Mouse (Mus musculus) intestine, embryonic 15.5 days (tissue): Measurements from ENCODE around the gene Nyap2. TPM values are rescaled to one million over a fixed set of nuclear protein-coding genes. Genes with fewer than 3 reads are reported as not detected.
A peak's percentile ranks its signal among the peaks of the same experiment; 100 is the strongest.
"Not testable (repeated sequence)": the region's sequence is repeated elsewhere in the genome, so short reads cannot be mapped to it uniquely, and the experiment has no call there.

Experiments used
- ATAC-seq: fragments of 200-750 bp; cut with Nextera tagmentation; 2 replicates; pipeline ENCODE4 v1.8.0; 2017; ENCODE audit warnings: moderate TSS enrichment, moderate library complexity
- H3K27ac ChIP-seq: fragments of 300-500 bp; sonication (generic); 2 replicates; pipeline ENCODE4 v1.5.1; 2015; ENCODE audit warnings: mild to moderate bottlenecking, inconsistent platforms
- H3K27me3 ChIP-seq: fragments of 300-500 bp; sonication (generic); replicated peaks from 2 replicates; pipeline ENCODE4 v1.6.1; 2015; ENCODE audit warnings: inconsistent platforms
- H3K36me3 ChIP-seq: fragments of 300-500 bp; sonication (generic); 2 replicates; pipeline ENCODE4 v1.6.1; 2015; ENCODE audit warnings: inconsistent platforms
- H3K4me1 ChIP-seq: fragments of 300-500 bp; sonication (generic); replicated peaks from 2 replicates; pipeline ENCODE4 v1.6.1; 2015; ENCODE audit warnings: inconsistent platforms
- H3K4me2 ChIP-seq: fragments of 300-500 bp; sonication (generic); replicated peaks from 2 replicates; pipeline ENCODE4 v1.6.1; 2015; ENCODE audit warnings: mild to moderate bottlenecking, inconsistent platforms
- H3K4me3 ChIP-seq: fragments of 300-500 bp; sonication (generic); replicated peaks from 2 replicates; pipeline ENCODE4 v1.5.1; 2015; ENCODE audit warnings: inconsistent platforms
- H3K9ac ChIP-seq: fragments of 300-500 bp; sonication (generic); 2 replicates; pipeline ENCODE4 v1.6.1; 2015; ENCODE audit warnings: inconsistent platforms
- H3K9me3 ChIP-seq: fragments of 300-500 bp; sonication (generic); 2 replicates; pipeline ENCODE4 v1.6.1; 2016; ENCODE audit warnings: inconsistent platforms
- WGBS: fragments of 180-500 bp; shearing (Covaris S2); methylation state at CpG from one replicate; pipeline ENCODE4 v1.1.7; 2015; 5-methylcytosine and 5-hydroxymethylcytosine counted together
- polyA plus RNA-seq: library from polyadenylated mRNA; unstranded; fragments of >200 nt; fragmentation: Nextera tagmentation; extraction: Ambion mirVana; gene quantifications from 2 replicates; pipeline ENCODE4 v1.2.1, GENCODE M21; 2015

Gene Nyap2
- polyA plus RNA-seq, 1 experiment from 2014 or later = 0.40 TPM

GRCm38 (mm10) chr1:81219790-81220189 is 143.0 kb downstream of the Nyap2 start:
- 74% methylated on average over 1 of the region's 1 CpGs for WGBS

GRCm38 (mm10) chr1:81231759-81232406 is 155.1 kb downstream of the Nyap2 start:
- no peaks in the 10 kb centered on the region for H3K4me1 ChIP-seq
- no peak overlapping the region for H3K27ac ChIP-seq
- no peak overlapping the region for H3K4me2 ChIP-seq
- H3K4me3 ChIP-seq = no peak overlapping the region
- no peak for ATAC-seq
- H3K36me3 ChIP-seq = no peaks in the 10 kb centered on the region
- no peaks in the 10 kb centered on the region for H3K9me3 ChIP-seq
- H3K9ac ChIP-seq = no peak overlapping the region
- 73% methylated on average over 2 of the region's 2 CpGs for WGBS
- H3K27me3 ChIP-seq = no peaks in the 10 kb centered on the region

More at GRCm38 (mm10) chr1:81219790-81220189, 143.0 kb downstream of the Nyap2 start:
- no peaks in the 10 kb centered on the region for H3K36me3 ChIP-seq
- no peaks in the 10 kb centered on the region for H3K27me3 ChIP-seq
- H3K27ac ChIP-seq = no peak overlapping the region
- no peaks in the 10 kb centered on the region for H3K9me3 ChIP-seq
- H3K9ac ChIP-seq = no peak overlapping the region
- H3K4me3 ChIP-seq = no peak overlapping the region
- H3K4me2 ChIP-seq = no peak overlapping the region
- H3K4me1 ChIP-seq = no peaks in the 10 kb centered on the region
- no peak for ATAC-seq

GRCm38 (mm10) chr1:81232407-81232789 is 155.6 kb downstream of the Nyap2 start:
- not testable (repeated sequence) for H3K9me3 ChIP-seq, H3K9ac ChIP-seq, H3K36me3 ChIP-seq, H3K27me3 ChIP-seq, H3K27ac ChIP-seq, ATAC-seq, H3K4me1 ChIP-seq, H3K4me2 ChIP-seq, H3K4me3 ChIP-seq
- WGBS = 85% methylated on average over 5 of the region's 5 CpGs

GRCm38 (mm10) chr1:81248447-81249205 is 171.9 kb downstream of the Nyap2 start:
- Histone ChIP-seq H3K4me3 (no peak overlapping the region), H3K9me3 (no peaks in the 10 kb centered on the region), H3K4me1 (no peaks in the 10 kb centered on the region), H3K9ac (no peak overlapping the region), H3K27ac (no peak overlapping the region), H3K36me3 (no peaks in the 10 kb centered on the region), H3K27me3 (no peaks in the 10 kb centered on the region), H3K4me2 (no peak overlapping the region)
- 76% methylated on average over 3 of the region's 3 CpGs for WGBS
- ATAC-seq = no peak

GRCm38 (mm10) chr1:81250068-81250467 is 173.3 kb downstream of the Nyap2 start:
- no peak overlapping the region for H3K27ac ChIP-seq
- no peak for ATAC-seq
- H3K27me3 ChIP-seq = no peaks in the 10 kb centered on the region
- no peak overlapping the region for H3K4me2 ChIP-seq
- no peaks in the 10 kb centered on the region for H3K9me3 ChIP-seq
- no peaks in the 10 kb centered on the region for H3K36me3 ChIP-seq
- no peaks in the 10 kb centered on the region for H3K4me1 ChIP-seq
- H3K9ac ChIP-seq = no peak overlapping the region
- no peak overlapping the region for H3K4me3 ChIP-seq
- 92% methylated on average over 11 of the region's 11 CpGs for WGBS

GRCm38 (mm10) chr1:81266441-81266840 is 189.7 kb downstream of the Nyap2 start:
- Histone ChIP-seq H3K27ac (no peak overlapping the region), H3K36me3 (no peaks in the 10 kb centered on the region), H3K9me3 (no peaks in the 10 kb centered on the region), H3K4me2 (no peak overlapping the region), H3K9ac (no peak overlapping the region), H3K27me3 (no peaks in the 10 kb centered on the region), H3K4me3 (no peak overlapping the region), H3K4me1 (no peaks in the 10 kb centered on the region)
- 73% methylated on average over 3 of the region's 3 CpGs for WGBS
- ATAC-seq = no peak

GRCm38 (mm10) chr1:81280978-81281377 is 204.2 kb downstream of the Nyap2 start:
- Histone ChIP-seq H3K9ac (no peak overlapping the region), H3K27ac (no peak overlapping the region), H3K4me1 (no peaks in the 10 kb centered on the region), H3K36me3 (no peaks in the 10 kb centered on the region), H3K4me3 (no peak overlapping the region), H3K4me2 (no peak overlapping the region), H3K27me3 (no peaks in the 10 kb centered on the region), H3K9me3 (no peaks in the 10 kb centered on the region)
- no peak for ATAC-seq
- WGBS = 52% methylated on average over 9 of the region's 9 CpGs

GRCm38 (mm10) chr1:81285633-81286032 is 208.9 kb downstream of the Nyap2 start:
- Histone ChIP-seq H3K9ac (no peak overlapping the region), H3K4me1 (no peaks in the 10 kb centered on the region), H3K27ac (no peak overlapping the region), H3K27me3 (no peaks in the 10 kb centered on the region), H3K4me2 (no peak overlapping the region), H3K36me3 (no peaks in the 10 kb centered on the region), H3K4me3 (no peak overlapping the region), H3K9me3 (no peaks in the 10 kb centered on the region)
- 59% methylated on average over 3 of the region's 3 CpGs for WGBS
- no peak for ATAC-seq

GRCm38 (mm10) chr1:81287088-81287487 is 210.3 kb downstream of the Nyap2 start:
- no peak overlapping the region for H3K27ac ChIP-seq
- H3K27me3 ChIP-seq = no peaks in the 10 kb centered on the region
- H3K4me1 ChIP-seq = no peaks in the 10 kb centered on the region
- no peaks in the 10 kb centered on the region for H3K36me3 ChIP-seq
- H3K4me2 ChIP-seq = no peak overlapping the region
- no peak overlapping the region for H3K4me3 ChIP-seq
- H3K9me3 ChIP-seq = no peaks in the 10 kb centered on the region
- ATAC-seq = 0 out of 2 replicates have a peak, but pooled peaks have one; percentile 53
- H3K9ac ChIP-seq = no peak overlapping the region

- H3K4me3 ChIP-seq = no peak overlapping the region
- H3K27ac ChIP-seq = no peak overlapping the region
- no peaks in the 10 kb centered on the region for H3K27me3 ChIP-seq
- no peak for ATAC-seq
- WGBS = 47% methylated on average over 4 of the region's 4 CpGs
- H3K9ac ChIP-seq = no peak overlapping the region
- no peaks in the 10 kb centered on the region for H3K36me3 ChIP-seq
- no peaks in the 10 kb centered on the region for H3K4me1 ChIP-seq
- no peak overlapping the region for H3K4me2 ChIP-seq
- H3K9me3 ChIP-seq = no peaks in the 10 kb centered on the region
Measured at GRCm38 (mm10) chr1:81300735-81301134, 224.0 kb downstream of the Nyap2 start.

- H3K27ac ChIP-seq = no peak overlapping the region
- ATAC-seq = no peak
- H3K36me3 ChIP-seq = no peaks in the 10 kb centered on the region
- H3K4me3 ChIP-seq = no peak overlapping the region
- no peaks in the 10 kb centered on the region for H3K4me1 ChIP-seq
- H3K9ac ChIP-seq = no peak overlapping the region
- H3K27me3 ChIP-seq = no peaks in the 10 kb centered on the region
- H3K9me3 ChIP-seq = no peaks in the 10 kb centered on the region
- WGBS = 6% methylated on average over 2 of the region's 2 CpGs
- H3K4me2 ChIP-seq = no peak overlapping the region
Measured at GRCm38 (mm10) chr1:81301661-81302060, 224.9 kb downstream of the Nyap2 start.

- no peak overlapping the region for H3K4me2 ChIP-seq
- WGBS = 62% methylated on average over 3 of the region's 3 CpGs
- ATAC-seq = no peak
- H3K27ac ChIP-seq = no peak overlapping the region
- H3K27me3 ChIP-seq = no peaks in the 10 kb centered on the region
- H3K4me3 ChIP-seq = no peak overlapping the region
- no peaks in the 10 kb centered on the region for H3K36me3 ChIP-seq
- no peaks in the 10 kb centered on the region for H3K9me3 ChIP-seq
- no peaks in the 10 kb centered on the region for H3K4me1 ChIP-seq
- no peak overlapping the region for H3K9ac ChIP-seq
Measured at GRCm38 (mm10) chr1:81303389-81303788, 226.6 kb downstream of the Nyap2 start.

- Histone ChIP-seq H3K36me3 (no peaks in the 10 kb centered on the region), H3K27ac (no peak overlapping the region), H3K27me3 (no peaks in the 10 kb centered on the region), H3K4me2 (no peak overlapping the region), H3K4me3 (no peak overlapping the region), H3K9me3 (no peaks in the 10 kb centered on the region), H3K9ac (no peak overlapping the region), H3K4me1 (no peaks in the 10 kb centered on the region)
- ATAC-seq = no peak
Measured at GRCm38 (mm10) chr1:81307407-81307806, 230.7 kb downstream of the Nyap2 start.
